Mouse (Mus musculus): ENCODE measurements around the gene Hibadh.

- TF ChIP-seq CTCF (conservative IDR thresholded peaks at IDR 0.05; ENCODE audit: insufficient read depth, insufficient read length, low read depth, low read length) (no peak), POLR2A (IDR thresholded peaks at IDR 0.05; ENCODE audit: low read depth, low read length) (no peak)
These were observed 33.5 kb upstream of the Hibadh start for GRCm38 (mm10) chr6:52673706-52674105.
